Mouse (Mus musculus): ENCODE results near the gene Mcrs1.

- TF ChIP-seq CTCF (IDR thresholded peaks at IDR 0.05; ENCODE audit: low read depth, low read length) (no peak), TAL1 (conservative IDR thresholded peaks at IDR 0.05; ENCODE audit: low read depth, low read length) (no peak), GATA1 (IDR thresholded peaks at IDR 0.05; ENCODE audit: borderline replicate concordance, low read length) (no peak), POLR2AphosphoS5 (IDR thresholded peaks at IDR 0.05; ENCODE audit: insufficient replicate concordance, low read depth, low read length) (no peak), GATA2 (IDR thresholded peaks at IDR 0.05; ENCODE audit: borderline replicate concordance, low read depth, low read length) (no peak)
Measured at GRCm38 (mm10) chr15:99214941-99215340, 36.8 kb downstream of the Mcrs1 start.

All from G1E (cell line).